Mouse (Mus musculus): ENCODE data around the gene F2rl1. TPM values are rescaled to one million over a fixed set of nuclear protein-coding genes. Genes with fewer than 3 reads are reported as not detected.
A peak's percentile ranks its signal among the peaks of the same experiment; 100 is the strongest.

The F2rl1 gene
- polyA plus RNA-seq, 1 experiment from 2014 or later: 10.7 TPM

GRCm38 (mm10) chr13:95474294-95474693 is 50.7 kb downstream of the F2rl1 start:
- Histone ChIP-seq H3K4me2 (replicated peaks; ENCODE audit: low read depth) (no peak overlapping the region), H3K27ac (replicated peaks) (no peak overlapping the region), H3K9ac (ENCODE audit: low read length) (no peak overlapping the region), H3K27me3 (ENCODE audit: control insufficient read depth, insufficient read depth, low read length) (no peaks in the 10 kb centered on the region), H3K9me3 (ENCODE audit: control insufficient read depth, low read length) (no peaks in the 10 kb centered on the region), H3K4me1 (replicated peaks; ENCODE audit: control insufficient read depth, insufficient read depth) (no peaks in the 10 kb centered on the region), H3K4me3 (ENCODE audit: low read depth, low read length) (no peak overlapping the region), H3K36me3 (ENCODE audit: control insufficient read depth, insufficient read depth, low read length) (no peaks in the 10 kb centered on the region)
- 83% methylated on average over 3 of the region's 3 CpGs for WGBS
- TF ChIP-seq CTCF (IDR thresholded peaks at IDR 0.05; ENCODE audit: low read depth) (no peak), EP300 (optimal IDR thresholded peaks at IDR 0.05) (no peak)
- ATAC-seq (ENCODE audit: low FRiP score, low TSS enrichment) (no peak), DNase-seq (ENCODE audit: low spot score) (no peak)

- Histone ChIP-seq H3K27me3 (ENCODE audit: control insufficient read depth, insufficient read depth, low read length) (no peaks in the 10 kb centered on the region), H3K36me3 (ENCODE audit: control insufficient read depth, insufficient read depth, low read length) (no peaks in the 10 kb centered on the region), H3K4me1 (replicated peaks; ENCODE audit: control insufficient read depth, insufficient read depth) (no peaks in the 10 kb centered on the region), H3K4me3 (ENCODE audit: low read depth, low read length) (no peak overlapping the region), H3K4me2 (replicated peaks; ENCODE audit: low read depth) (no peak overlapping the region), H3K9ac (ENCODE audit: low read length) (no peak overlapping the region), H3K27ac (replicated peaks) (no peak overlapping the region), H3K9me3 (ENCODE audit: control insufficient read depth, low read length) (no peaks in the 10 kb centered on the region)
- TF ChIP-seq EP300 (optimal IDR thresholded peaks at IDR 0.05): no peak
- peak; percentile 67 for TF ChIP-seq CTCF (IDR thresholded peaks at IDR 0.05; ENCODE audit: low read depth)
- ATAC-seq (ENCODE audit: low FRiP score, low TSS enrichment) (0 out of 2 replicates have a peak, but pooled peaks have one; percentile 38), DNase-seq (ENCODE audit: low spot score) (no peak)
- 68% methylated on average over 2 of the region's 2 CpGs for WGBS
Measured at GRCm38 (mm10) chr13:95470970-95471369, 54.1 kb downstream of the F2rl1 start.

Other genes with a start within 250 kb of the F2rl1 start
- 24.9 and 25.4 TPM in 2 replicates for gene Zbed3, start 201.6 kb downstream of the F2rl1 start, polyA plus RNA-seq (2015; fragmentation: Nextera tagmentation; extraction: Ambion mirVana)
- 17.6 and 18.5 TPM in 2 replicates for gene Aggf1, start 149.9 kb downstream of the F2rl1 start, polyA plus RNA-seq (2015; fragmentation: Nextera tagmentation; extraction: Ambion mirVana)
- 0.05 and 0.08 TPM in 2 replicates for gene Crhbp, start 80.3 kb downstream of the F2rl1 start, polyA plus RNA-seq (2015; fragmentation: Nextera tagmentation; extraction: Ambion mirVana)
- 0.38 and 0.39 TPM in 2 replicates for gene S100z, start 46.5 kb downstream of the F2rl1 start, polyA plus RNA-seq (2015; fragmentation: Nextera tagmentation; extraction: Ambion mirVana)
- 20.1 and 23.0 TPM in 2 replicates for gene F2r, start 93.3 kb upstream of the F2rl1 start, polyA plus RNA-seq (2015; fragmentation: Nextera tagmentation; extraction: Ambion mirVana)
- 0.18 and 0.21 TPM in 2 replicates for gene F2rl2, start 171.6 kb upstream of the F2rl1 start, polyA plus RNA-seq (2015; fragmentation: Nextera tagmentation; extraction: Ambion mirVana)

Measured in stomach, postnatal 0 days (tissue).